Mouse (Mus musculus): ENCODE results near the gene Ms4a7. TPM values are rescaled to one million over a fixed set of nuclear protein-coding genes. Genes with fewer than 3 reads are reported as not detected.

Gene Ms4a7
- polyA plus RNA-seq (2015; fragmentation: Nextera tagmentation; extraction: Ambion mirVana) = 2.0 and 2.1 TPM in 2 replicates

- H3K4me1 ChIP-seq (replicated peaks; ENCODE audit: control insufficient read depth, insufficient read depth, low read length) = no peaks in the 10 kb centered on the region
- no peaks in the 10 kb centered on the region for H3K9me3 ChIP-seq (ENCODE audit: control insufficient read depth, low read length)
- H3K4me2 ChIP-seq (ENCODE audit: low read length) = no peak within 1 kb of the TSS
- no peak within 1 kb of the TSS for H3K27ac ChIP-seq (ENCODE audit: low read length)
- no peak within 1 kb of the TSS for H3K4me3 ChIP-seq (replicated peaks; ENCODE audit: low read length)
- H3K9ac ChIP-seq (replicated peaks; ENCODE audit: low read depth, low read length) = no peak within 1 kb of the TSS
- H3K27me3 ChIP-seq (replicated peaks; ENCODE audit: control insufficient read depth, insufficient read depth, low read length) = no peaks in the 10 kb centered on the region
- no peak for ATAC-seq
- no peaks in the 10 kb centered on the region for H3K36me3 ChIP-seq (ENCODE audit: control insufficient read depth, insufficient read depth)
- WGBS = 90% methylated on average over 6 of the region's 6 CpGs
Measured at GRCm38 (mm10) chr19:11335932-11336331, at the start of gene Ms4a7. TSS of gene Ms4a7 (minus strand) at chr19:11336146.

GRCm38 (mm10) chr19:11376399-11376798 is 40.5 kb upstream of the Ms4a7 start:
- ATAC-seq = no peak

GRCm38 (mm10) chr19:11375273-11375672 is 39.3 kb upstream of the Ms4a7 start, which contains the start of gene Ms4a4a:
TSS of gene Ms4a4a (plus strand) at chr19:11375523.
- Histone ChIP-seq H3K4me3 (replicated peaks; ENCODE audit: low read length) (no peak within 1 kb of the TSS), H3K9ac (replicated peaks; ENCODE audit: low read depth, low read length) (no peak within 1 kb of the TSS), H3K9me3 (ENCODE audit: control insufficient read depth, low read length) (no peaks in the 10 kb centered on the region), H3K36me3 (ENCODE audit: control insufficient read depth, insufficient read depth) (no peaks in the 10 kb centered on the region), H3K27ac (ENCODE audit: low read length) (no peak within 1 kb of the TSS), H3K27me3 (replicated peaks; ENCODE audit: control insufficient read depth, insufficient read depth, low read length) (no peaks in the 10 kb centered on the region), H3K4me1 (replicated peaks; ENCODE audit: control insufficient read depth, insufficient read depth, low read length) (no peaks in the 10 kb centered on the region), H3K4me2 (ENCODE audit: low read length) (no peak within 1 kb of the TSS)
- ATAC-seq = no peak
- WGBS = 84% methylated on average over 2 of the region's 2 CpGs

More at GRCm38 (mm10) chr19:11376399-11376798, 40.5 kb upstream of the Ms4a7 start:
- Histone ChIP-seq H3K27me3 (replicated peaks; ENCODE audit: control insufficient read depth, insufficient read depth, low read length) (no peaks in the 10 kb centered on the region), H3K4me2 (ENCODE audit: low read length) (no peak overlapping the region), H3K36me3 (ENCODE audit: control insufficient read depth, insufficient read depth) (no peaks in the 10 kb centered on the region), H3K4me3 (replicated peaks; ENCODE audit: low read length) (no peak overlapping the region), H3K4me1 (replicated peaks; ENCODE audit: control insufficient read depth, insufficient read depth, low read length) (no peaks in the 10 kb centered on the region), H3K9ac (replicated peaks; ENCODE audit: low read depth, low read length) (no peak overlapping the region), H3K27ac (ENCODE audit: low read length) (no peak overlapping the region), H3K9me3 (ENCODE audit: control insufficient read depth, low read length) (no peaks in the 10 kb centered on the region)
- WGBS = 69% methylated on average over 2 of the region's 2 CpGs

- H3K27ac ChIP-seq (ENCODE audit: low read length) = no peak overlapping the region
- no peaks in the 10 kb centered on the region for H3K9me3 ChIP-seq (ENCODE audit: control insufficient read depth, low read length)
- ATAC-seq = no peak
- no peaks in the 10 kb centered on the region for H3K4me1 ChIP-seq (replicated peaks; ENCODE audit: control insufficient read depth, insufficient read depth, low read length)
- H3K9ac ChIP-seq (replicated peaks; ENCODE audit: low read depth, low read length) = no peak overlapping the region
- no peaks in the 10 kb centered on the region for H3K36me3 ChIP-seq (ENCODE audit: control insufficient read depth, insufficient read depth)
- no peaks in the 10 kb centered on the region for H3K27me3 ChIP-seq (replicated peaks; ENCODE audit: control insufficient read depth, insufficient read depth, low read length)
- H3K4me3 ChIP-seq (replicated peaks; ENCODE audit: low read length) = no peak overlapping the region
- no peak overlapping the region for H3K4me2 ChIP-seq (ENCODE audit: low read length)
Measured at GRCm38 (mm10) chr19:11371181-11371580, 35.2 kb upstream of the Ms4a7 start.

GRCm38 (mm10) chr19:11368310-11368709 is 32.4 kb upstream of the Ms4a7 start:
- Histone ChIP-seq H3K4me3 (replicated peaks; ENCODE audit: low read length) (no peak overlapping the region), H3K4me2 (ENCODE audit: low read length) (no peak overlapping the region), H3K9ac (replicated peaks; ENCODE audit: low read depth, low read length) (no peak overlapping the region), H3K9me3 (ENCODE audit: control insufficient read depth, low read length) (no peaks in the 10 kb centered on the region), H3K36me3 (ENCODE audit: control insufficient read depth, insufficient read depth) (no peaks in the 10 kb centered on the region), H3K27ac (ENCODE audit: low read length) (no peak overlapping the region), H3K4me1 (replicated peaks; ENCODE audit: control insufficient read depth, insufficient read depth, low read length) (no peaks in the 10 kb centered on the region), H3K27me3 (replicated peaks; ENCODE audit: control insufficient read depth, insufficient read depth, low read length) (no peaks in the 10 kb centered on the region)
- no peak for ATAC-seq
- WGBS = 83% methylated on average over 3 of the region's 3 CpGs

GRCm38 (mm10) chr19:11362002-11362401 is 26.1 kb upstream of the Ms4a7 start:
- Histone ChIP-seq H3K4me3 (replicated peaks; ENCODE audit: low read length) (no peak overlapping the region), H3K9me3 (ENCODE audit: control insufficient read depth, low read length) (no peaks in the 10 kb centered on the region), H3K4me1 (replicated peaks; ENCODE audit: control insufficient read depth, insufficient read depth, low read length) (no peaks in the 10 kb centered on the region), H3K4me2 (ENCODE audit: low read length) (no peak overlapping the region), H3K27ac (ENCODE audit: low read length) (no peak overlapping the region), H3K27me3 (replicated peaks; ENCODE audit: control insufficient read depth, insufficient read depth, low read length) (no peaks in the 10 kb centered on the region), H3K36me3 (ENCODE audit: control insufficient read depth, insufficient read depth) (no peaks in the 10 kb centered on the region), H3K9ac (replicated peaks; ENCODE audit: low read depth, low read length) (no peak overlapping the region)
- no peak for ATAC-seq

- H3K36me3 ChIP-seq (ENCODE audit: control insufficient read depth, insufficient read depth) = no peaks in the 10 kb centered on the region
- no peak overlapping the region for H3K4me2 ChIP-seq (ENCODE audit: low read length)
- no peak overlapping the region for H3K27ac ChIP-seq (ENCODE audit: low read length)
- no peaks in the 10 kb centered on the region for H3K27me3 ChIP-seq (replicated peaks; ENCODE audit: control insufficient read depth, insufficient read depth, low read length)
- no peaks in the 10 kb centered on the region for H3K9me3 ChIP-seq (ENCODE audit: control insufficient read depth, low read length)
- H3K9ac ChIP-seq (replicated peaks; ENCODE audit: low read depth, low read length) = no peak overlapping the region
- no peaks in the 10 kb centered on the region for H3K4me1 ChIP-seq (replicated peaks; ENCODE audit: control insufficient read depth, insufficient read depth, low read length)
- WGBS = 70% methylated on average over 3 of the region's 3 CpGs
- no peak overlapping the region for H3K4me3 ChIP-seq (replicated peaks; ENCODE audit: low read length)
- ATAC-seq = no peak
Measured at GRCm38 (mm10) chr19:11360106-11360505, 24.2 kb upstream of the Ms4a7 start.

- H3K27ac ChIP-seq (ENCODE audit: low read length) = no peak overlapping the region
- H3K36me3 ChIP-seq (ENCODE audit: control insufficient read depth, insufficient read depth) = no peaks in the 10 kb centered on the region
- no peak overlapping the region for H3K9ac ChIP-seq (replicated peaks; ENCODE audit: low read depth, low read length)
- 89% methylated on average over 7 of the region's 7 CpGs for WGBS
- H3K4me3 ChIP-seq (replicated peaks; ENCODE audit: low read length) = no peak overlapping the region
- no peaks in the 10 kb centered on the region for H3K9me3 ChIP-seq (ENCODE audit: control insufficient read depth, low read length)
- H3K4me2 ChIP-seq (ENCODE audit: low read length) = no peak overlapping the region
- ATAC-seq = no peak
- no peaks in the 10 kb centered on the region for H3K4me1 ChIP-seq (replicated peaks; ENCODE audit: control insufficient read depth, insufficient read depth, low read length)
- H3K27me3 ChIP-seq (replicated peaks; ENCODE audit: control insufficient read depth, insufficient read depth, low read length) = no peaks in the 10 kb centered on the region
Measured at GRCm38 (mm10) chr19:11355730-11356129, 19.8 kb upstream of the Ms4a7 start.

GRCm38 (mm10) chr19:11351878-11352277 is 15.9 kb upstream of the Ms4a7 start:
- Histone ChIP-seq H3K9ac (replicated peaks; ENCODE audit: low read depth, low read length) (no peak overlapping the region), H3K4me2 (ENCODE audit: low read length) (no peak overlapping the region), H3K36me3 (ENCODE audit: control insufficient read depth, insufficient read depth) (no peaks in the 10 kb centered on the region), H3K27me3 (replicated peaks; ENCODE audit: control insufficient read depth, insufficient read depth, low read length) (no peaks in the 10 kb centered on the region), H3K27ac (ENCODE audit: low read length) (no peak overlapping the region), H3K4me1 (replicated peaks; ENCODE audit: control insufficient read depth, insufficient read depth, low read length) (no peaks in the 10 kb centered on the region), H3K4me3 (replicated peaks; ENCODE audit: low read length) (no peak overlapping the region), H3K9me3 (ENCODE audit: control insufficient read depth, low read length) (no peaks in the 10 kb centered on the region)
- WGBS = 53% methylated on average over 3 of the region's 3 CpGs
- no peak for ATAC-seq

Measured in forebrain, embryonic 16.5 days (tissue).